11 mouse cellular contexts compared by ENCODE assay signal in the genomic region with DNA sequence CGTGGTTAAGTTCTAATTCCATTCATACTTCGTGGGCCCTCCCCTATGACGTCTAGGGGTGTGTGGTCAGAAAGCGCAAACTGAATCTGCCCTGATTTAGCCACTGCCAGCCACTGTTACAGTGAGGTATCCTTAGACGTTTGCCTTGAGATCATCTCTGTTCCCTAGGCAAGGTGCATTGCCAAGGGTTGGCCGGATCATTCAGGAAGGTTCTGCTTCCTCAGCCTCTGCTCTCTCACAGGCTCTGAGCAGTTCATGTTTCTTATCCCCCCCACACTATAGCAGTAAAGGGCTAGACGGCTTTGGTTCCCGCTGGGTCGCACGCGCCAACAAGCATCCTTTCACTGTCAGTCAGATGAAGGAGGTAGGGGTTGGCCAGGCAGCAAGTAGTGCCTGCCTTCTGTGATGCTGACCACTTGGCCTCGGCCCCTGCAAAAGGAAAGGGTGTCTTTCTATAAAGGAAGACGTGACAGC. TPM values are rescaled to one million over a fixed set of nuclear protein-coding genes. Genes with fewer than 3 reads are reported as not detected.
DNase-seq lines count a peak whose midpoint lies in the region; ATAC-seq and TF ChIP-seq lines count a peak whose summit lies in the region.
"Had no signal": no experiment of that assay in that cellular context is flagged by ENCODE, and none has a peak within 500 bp of the region (broad histone marks: within the 10 kb centered on the region; RNA-seq: fewer than 3 reads in every experiment).

No protein-coding gene starts in this region.

- H3K36me3 ChIP-seq in hindbrain, embryonic 11.5 days (ENCODE audit: control insufficient read depth, insufficient read depth, low read length) = peaks cover 5% of the 10 kb centered on the region; the same call in 1 of the 2 replicates
- H3K36me3 ChIP-seq in hindbrain, embryonic 16.5 days (ENCODE audit: control insufficient read depth, insufficient read depth, low read length) = no peaks in the 10 kb centered on the region
- H3K36me3 ChIP-seq in midbrain, embryonic 14.5 days (ENCODE audit: control insufficient read depth, insufficient read depth, low read length) = peaks cover 11% of the 10 kb centered on the region
- H3K36me3 ChIP-seq in midbrain, embryonic 10.5 days = peaks cover 72% of the 10 kb centered on the region
- peaks cover 22% of the 10 kb centered on the region for H3K36me3 ChIP-seq in forebrain, embryonic 13.5 days (ENCODE audit: poor library complexity, severe bottlenecking)

- no peak overlapping the region for H3K9ac ChIP-seq in hindbrain, embryonic 11.5 days (ENCODE audit: low read depth, low read length)
- no peak overlapping the region for H3K9ac ChIP-seq in hindbrain, embryonic 16.5 days (ENCODE audit: low read depth, low read length)
- no peak overlapping the region for H3K9ac ChIP-seq in midbrain, embryonic 14.5 days (replicated peaks; ENCODE audit: low read length)
- H3K9ac ChIP-seq in forebrain, embryonic 13.5 days = no peak overlapping the region
- H3K9ac ChIP-seq: liver, embryonic 15.5 days had no signal

- peaks cover 76% of the 10 kb centered on the region for H3K4me1 ChIP-seq in cerebellum, adult 2 months (ENCODE audit: control insufficient read depth, insufficient read depth, low read length)
- peaks cover 19% of the 10 kb centered on the region for H3K4me1 ChIP-seq in hindbrain, embryonic 11.5 days (replicated peaks; ENCODE audit: control insufficient read depth, insufficient read depth, low read length)
- H3K4me1 ChIP-seq in hindbrain, embryonic 16.5 days (ENCODE audit: control insufficient read depth, insufficient read depth, low read depth, low read length) = peaks cover 17% of the 10 kb centered on the region
- H3K4me1 ChIP-seq in midbrain, embryonic 14.5 days (ENCODE audit: control insufficient read depth, insufficient read depth, low read length) = peaks cover 29% of the 10 kb centered on the region
- H3K4me1 ChIP-seq in midbrain, embryonic 10.5 days = peaks cover 54% of the 10 kb centered on the region
- H3K4me1 ChIP-seq in forebrain, embryonic 13.5 days = peaks cover 40% of the 10 kb centered on the region

- H3K27me3 ChIP-seq in cerebellum, adult 2 months (ENCODE audit: control insufficient read depth, insufficient read depth, low read length) = no peaks in the 10 kb centered on the region
- H3K27me3 ChIP-seq in hindbrain, embryonic 11.5 days (ENCODE audit: control insufficient read depth, insufficient read depth, low read length) = no peaks in the 10 kb centered on the region
- no peaks in the 10 kb centered on the region for H3K27me3 ChIP-seq in hindbrain, embryonic 16.5 days (replicated peaks; ENCODE audit: control insufficient read depth, insufficient read depth, low read length)
- H3K27me3 ChIP-seq in midbrain, embryonic 14.5 days (ENCODE audit: control insufficient read depth, insufficient read depth, low read length) = no peaks in the 10 kb centered on the region
- H3K27me3 ChIP-seq in midbrain, embryonic 10.5 days (ENCODE audit: low read depth, poor library complexity, severe bottlenecking) = no peaks in the 10 kb centered on the region
- H3K27me3 ChIP-seq in forebrain, embryonic 13.5 days = no peaks in the 10 kb centered on the region
- H3K27me3 ChIP-seq: liver, embryonic 15.5 days had no signal

- no peak for TF ChIP-seq POLR2A in cerebellum, adult 2 months (IDR thresholded peaks at IDR 0.05; ENCODE audit: borderline replicate concordance, insufficient read depth, low read length)

- peak overlapping the region; percentile 74 for H3K27ac ChIP-seq in cerebellum, adult 2 months (ENCODE audit: insufficient read depth, low read length)
- H3K27ac ChIP-seq in hindbrain, embryonic 11.5 days (ENCODE audit: low read depth, low read length) = 0 out of 2 replicates have a peak overlapping the region, but pooled peaks have one; percentile 17
- H3K27ac ChIP-seq in hindbrain, embryonic 16.5 days (ENCODE audit: low read depth, low read length) = no peak overlapping the region
- 0 out of 2 replicates have a peak overlapping the region, but pooled peaks have one; percentile 4 for H3K27ac ChIP-seq in midbrain, embryonic 14.5 days (replicated peaks; ENCODE audit: low read depth, low read length)
- H3K27ac ChIP-seq in midbrain, embryonic 10.5 days (replicated peaks) = no peak overlapping the region
- no peak overlapping the region for H3K27ac ChIP-seq in forebrain, embryonic 13.5 days
- H3K27ac ChIP-seq: liver, embryonic 15.5 days had no signal

- no peak for TF ChIP-seq CTCF in cerebellum, adult 2 months (IDR thresholded peaks at IDR 0.05; ENCODE audit: borderline replicate concordance, insufficient read depth, low read depth, low read length)

- H3K4me2 ChIP-seq in hindbrain, embryonic 11.5 days (replicated peaks; ENCODE audit: low read depth, low read length) = no peak overlapping the region
- H3K4me2 ChIP-seq in hindbrain, embryonic 16.5 days (ENCODE audit: low read length) = no peak overlapping the region
- no peak overlapping the region for H3K4me2 ChIP-seq in midbrain, embryonic 14.5 days (ENCODE audit: low read length)
- H3K4me2 ChIP-seq in forebrain, embryonic 13.5 days = no peak overlapping the region
- H3K4me2 ChIP-seq: liver, embryonic 15.5 days had no signal

- H3K9me3 ChIP-seq in hindbrain, embryonic 11.5 days (ENCODE audit: control insufficient read depth, low read length) = no peaks in the 10 kb centered on the region
- H3K9me3 ChIP-seq in hindbrain, embryonic 16.5 days (ENCODE audit: control insufficient read depth, low read length) = no peaks in the 10 kb centered on the region
- H3K9me3 ChIP-seq in midbrain, embryonic 14.5 days (ENCODE audit: control insufficient read depth, low read length) = no peaks in the 10 kb centered on the region
- H3K9me3 ChIP-seq in midbrain, embryonic 10.5 days (replicated peaks) = no peaks in the 10 kb centered on the region
- H3K9me3 ChIP-seq in forebrain, embryonic 13.5 days (replicated peaks) = no peaks in the 10 kb centered on the region
- H3K9me3 ChIP-seq: liver, embryonic 15.5 days had no signal

- 16% methylated on average over 13 of the region's 13 CpGs for WGBS in cerebellum, adult 2 months
- 78% methylated on average over 13 of the region's 13 CpGs for WGBS in hindbrain, embryonic 11.5 days
- WGBS in hindbrain, embryonic 16.5 days = 68% methylated on average over 13 of the region's 13 CpGs
- 71% methylated on average over 13 of the region's 13 CpGs for WGBS in midbrain, embryonic 14.5 days
- 81% methylated on average over 13 of the region's 13 CpGs for WGBS in midbrain, embryonic 10.5 days
- WGBS in forebrain, embryonic 13.5 days = 73% methylated on average over 13 of the region's 13 CpGs

- no peak for ATAC-seq in hindbrain, embryonic 11.5 days (ENCODE audit: low FRiP score)
- ATAC-seq in hindbrain, embryonic 16.5 days = no peak
- no peak for ATAC-seq in midbrain, embryonic 14.5 days (ENCODE audit: low FRiP score, low TSS enrichment)
- ATAC-seq in erythroblast, adult 5-6 weeks (replicated peaks; ENCODE audit: low FRiP score, poor library complexity, severe bottlenecking) = no peak
- ATAC-seq in forebrain, embryonic 13.5 days = no peak

- H3K4me3 ChIP-seq in cerebellum, adult 2 months (replicated peaks; ENCODE audit: insufficient read depth, low read depth, low read length) = no peak overlapping the region
- H3K4me3 ChIP-seq in hindbrain, embryonic 11.5 days (ENCODE audit: low read depth, low read length) = no peak overlapping the region
- no peak overlapping the region for H3K4me3 ChIP-seq in hindbrain, embryonic 16.5 days (ENCODE audit: low read length)
- no peak overlapping the region for H3K4me3 ChIP-seq in midbrain, embryonic 14.5 days (replicated peaks; ENCODE audit: low read depth, low read length)
- H3K4me3 ChIP-seq in midbrain, embryonic 10.5 days = no peak overlapping the region
- no peak overlapping the region for H3K4me3 ChIP-seq in forebrain, embryonic 13.5 days
- H3K4me3 ChIP-seq: liver, embryonic 15.5 days had no signal

- DNase-seq in cerebellum, adult 2 months = no peak
- no peak for DNase-seq in cerebellum, adult 9-10 months
- DNase-seq in hindbrain, embryonic 11.5 days (ENCODE audit: low spot score) = no peak
- DNase-seq in midbrain, embryonic 14.5 days = no peak
- no peak for DNase-seq in midbrain, embryonic 10.5 days (ENCODE audit: low spot score)
- DNase-seq: layer of hippocampus, postnatal 36 days; thymus, postnatal 4 days had no signal

RNA-seq across cellular contexts. Expression of a gene that starts 54.6 kb away (rescaled TPM):
- polyA plus RNA-seq in cerebellum, adult 2 months (2012; rRNA removed) = 99.5 and 107 TPM in 2 replicates
- polyA plus RNA-seq in hindbrain, embryonic 11.5 days (2014; fragmentation: Nextera tagmentation; extraction: Ambion mirVana) = 107 and 113 TPM in 2 replicates
- polyA plus RNA-seq in hindbrain, embryonic 16.5 days (2015; fragmentation: Nextera tagmentation; extraction: Ambion mirVana) = 83.2 and 86.8 TPM in 2 replicates
- 72.9 and 85.5 TPM in 2 replicates for polyA plus RNA-seq in midbrain, embryonic 14.5 days (2014; fragmentation: Nextera tagmentation; extraction: Ambion mirVana)
- polyA plus RNA-seq in midbrain, embryonic 10.5 days (2016; fragmentation: Nextera tagmentation; extraction: Ambion mirVana) = 122 and 123 TPM in 2 replicates
- 20.9 and 25.0 TPM in 2 replicates for total RNA-seq in erythroblast, adult 5-6 weeks (2015; ENCODE audit: low replicate concordance)
- 5.4 and 17.2 TPM in 2 replicates for total RNA-seq in erythroblast, adult 5-6 weeks (2017; ENCODE audit: low replicate concordance)
- 81.4 and 81.9 TPM in 2 replicates for polyA plus RNA-seq in forebrain, embryonic 13.5 days (2015; fragmentation: Nextera tagmentation; extraction: Ambion mirVana)

RNA-seq across cellular contexts. Expression of a gene that starts 54.7 kb away (rescaled TPM):
- 5.5 and 5.7 TPM in 2 replicates for polyA plus RNA-seq in cerebellum, adult 2 months (2012; rRNA removed)
- 2.3 and 5.5 TPM in 2 replicates for polyA plus RNA-seq in hindbrain, embryonic 11.5 days (2014; fragmentation: Nextera tagmentation; extraction: Ambion mirVana)
- 4.4 and 4.7 TPM in 2 replicates for polyA plus RNA-seq in hindbrain, embryonic 16.5 days (2015; fragmentation: Nextera tagmentation; extraction: Ambion mirVana)
- polyA plus RNA-seq in midbrain, embryonic 14.5 days (2014; fragmentation: Nextera tagmentation; extraction: Ambion mirVana) = 5.2 and 5.3 TPM in 2 replicates
- 7.6 and 9.9 TPM in 2 replicates for polyA plus RNA-seq in midbrain, embryonic 10.5 days (2016; fragmentation: Nextera tagmentation; extraction: Ambion mirVana)
- 0.63 TPM in 1 of 2 replicates, not detected in the other for total RNA-seq in erythroblast, adult 5-6 weeks (2015; ENCODE audit: low replicate concordance)
- 0.28 and 0.34 TPM in 2 replicates for total RNA-seq in erythroblast, adult 5-6 weeks (2017; ENCODE audit: low replicate concordance)
- polyA plus RNA-seq in forebrain, embryonic 13.5 days (2015; fragmentation: Nextera tagmentation; extraction: Ambion mirVana) = 4.8 and 5.6 TPM in 2 replicates

Comparison
In these comparisons a context has a peak if more than half of its experiments do, and no peak if none do; other contexts are left out.
1. H3K27ac ChIP-seq: peak in cerebellum, adult 2 months (single experiment), hindbrain, embryonic 11.5 days (single experiment) and midbrain, embryonic 14.5 days (single experiment); none in hindbrain, embryonic 16.5 days (single experiment), midbrain, embryonic 10.5 days (single experiment) and forebrain, embryonic 13.5 days (single experiment).